Mouse (Mus musculus) urinary bladder, postnatal 10 days (tissue): Measurements from ENCODE around the gene Diexf.

Experiments used
- DNase-seq: peaks from one replicate; pipeline ENCODE4 v3.0.0; 2022; ENCODE audit warnings: low spot score

Diexf gene

GRCm38 (mm10) chr1:193086842-193087476 lies 43.1 kb downstream of the Diexf start:
- no peak for DNase-seq

GRCm38 (mm10) chr1:193086111-193086841 lies 43.8 kb downstream of the Diexf start:
- no peak for DNase-seq

- no peak for DNase-seq
Measured at GRCm38 (mm10) chr1:193085541-193086020, 44.5 kb downstream of the Diexf start.

- no peak for DNase-seq
Measured at GRCm38 (mm10) chr1:193084016-193084415, 46.1 kb downstream of the Diexf start.

- no peak for DNase-seq
Measured at GRCm38 (mm10) chr1:193083051-193083450, 47.0 kb downstream of the Diexf start.

- no peak for DNase-seq
Measured at GRCm38 (mm10) chr1:193082311-193082921, 47.7 kb downstream of the Diexf start.

- no peak for DNase-seq
Measured at GRCm38 (mm10) chr1:193062618-193063017, 67.5 kb downstream of the Diexf start.

- DNase-seq, result no peak
Measured at GRCm38 (mm10) chr1:193060167-193060566, 69.9 kb downstream of the Diexf start.

GRCm38 (mm10) chr1:193059596-193059995 lies 70.5 kb downstream of the Diexf start:
- DNase-seq, result no peak

GRCm38 (mm10) chr1:193054401-193054800 lies 75.7 kb downstream of the Diexf start:
- DNase-seq, result no peak

GRCm38 (mm10) chr1:193053065-193053464 lies 77.0 kb downstream of the Diexf start:
- no peak for DNase-seq

- no peak for DNase-seq
Measured at GRCm38 (mm10) chr1:193047616-193048015, 82.5 kb downstream of the Diexf start.

GRCm38 (mm10) chr1:193042760-193043295 lies 87.2 kb downstream of the Diexf start:
- DNase-seq, result no peak
